Mouse (Mus musculus): ENCODE data around the gene Cldnd2. TPM values are rescaled to one million over a fixed set of nuclear protein-coding genes. Genes with fewer than 3 reads are reported as not detected.

Gene Cldnd2
- not detected for polyA plus RNA-seq (2017; shearing (Covaris generic))

DNA sequence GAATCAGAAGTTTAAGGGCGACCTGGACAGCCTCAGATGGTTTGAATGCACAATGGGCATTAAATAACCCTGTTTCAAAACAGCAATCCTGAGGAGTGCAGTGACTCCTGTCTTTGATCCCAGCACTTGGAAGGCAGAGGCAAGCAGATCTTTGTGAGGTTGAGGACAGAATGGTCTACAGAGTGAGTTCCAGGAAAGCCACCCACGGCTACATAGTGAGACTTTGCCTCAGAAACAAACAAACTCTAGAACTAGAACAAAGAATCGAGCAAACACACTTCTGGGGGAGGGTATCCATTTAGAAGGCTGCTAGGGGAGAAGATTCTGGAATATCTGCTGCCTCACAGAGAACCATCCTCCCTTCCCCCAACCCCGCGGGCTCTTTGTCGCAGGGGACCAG is at the start of gene Cldnd2:
Gene Cldnd2 (plus strand): TSS at position 301 of the 400 bp plus-strand sequence.

GRCm38 (mm10) chr7:43408131-43408553 is 32.4 kb upstream of the Cldnd2 start, which contains the start of gene Siglecg:
Gene Siglecg, plus strand, starts transcription at chr7:43408204.

DNA sequence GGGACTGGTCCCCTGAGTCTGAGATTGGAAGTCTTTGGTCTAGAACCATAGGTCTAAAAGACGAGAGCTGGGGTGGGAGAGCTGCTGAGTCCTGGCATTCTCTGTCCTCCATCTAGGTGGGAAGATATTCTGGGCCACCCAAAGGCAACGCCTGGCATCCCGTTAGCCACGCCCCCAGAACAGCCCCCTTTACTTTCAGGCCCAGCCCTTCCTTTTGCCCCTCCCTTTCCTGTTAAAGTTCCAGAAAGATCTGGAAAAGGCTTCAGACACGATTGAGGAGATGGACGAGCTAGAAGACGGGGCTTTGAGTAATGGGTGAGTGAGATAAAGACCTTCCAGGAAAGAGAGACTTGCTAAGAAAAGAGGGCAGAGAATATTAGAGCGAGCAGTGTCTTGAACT is 13.2 kb upstream of the Cldnd2 start, which contains the start of gene Lim2:
Gene Lim2 (plus strand): TSS at position 265 of the 400 bp plus-strand sequence.

DNA sequence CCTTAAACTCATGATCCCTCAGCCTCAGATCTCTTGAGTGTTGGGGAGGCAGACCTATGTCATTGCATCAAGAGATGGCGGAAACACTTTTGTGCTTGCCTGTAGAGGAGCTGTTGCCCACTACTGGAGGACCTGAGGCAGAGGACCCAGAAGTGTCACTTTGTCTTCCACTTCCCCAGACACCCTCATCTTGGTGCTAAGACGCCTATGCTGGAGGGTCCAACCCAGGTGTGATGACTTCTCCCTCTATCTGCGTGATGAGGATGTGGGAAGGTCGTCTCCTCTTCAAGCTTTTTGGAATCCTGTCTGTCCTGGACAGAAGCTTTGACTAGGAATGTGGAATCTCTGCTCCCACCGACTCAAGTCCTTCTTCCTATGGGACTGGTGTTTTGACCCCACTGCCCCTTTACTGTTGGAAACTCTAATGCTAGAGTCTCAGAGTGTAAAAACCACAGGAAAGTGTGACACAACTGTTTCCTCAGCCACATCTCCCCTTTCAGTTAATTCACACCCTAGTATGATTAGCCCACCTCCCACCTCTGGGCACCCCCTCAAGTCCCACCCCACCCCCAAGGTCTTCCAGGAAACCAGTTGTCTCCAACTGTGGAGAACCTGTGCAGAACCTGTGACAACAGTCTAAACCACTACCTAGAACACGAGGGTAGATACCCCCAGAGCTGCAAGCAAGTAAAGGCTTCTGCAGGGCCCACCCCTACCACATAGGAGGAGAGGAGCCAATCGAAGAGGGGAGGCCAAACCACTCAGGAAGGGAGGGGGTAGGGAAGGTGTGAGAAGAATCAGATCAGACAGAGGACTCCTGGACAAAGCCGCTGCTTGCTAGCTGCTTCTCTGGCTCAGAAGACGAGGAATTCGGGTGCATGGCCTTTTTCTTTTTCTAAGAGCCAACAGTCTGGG is 4.0 kb upstream of the Cldnd2 start, which contains the start of gene Nkg7:
Gene Nkg7 (plus strand): TSS at position 733 of the 915 bp plus-strand sequence.

GRCm38 (mm10) chr7:43443917-43444293 is 3.3 kb downstream of the Cldnd2 start, which contains the start of the genes Etfb and Gm45233:
Gene Etfb, plus strand, starts transcription at chr7:43444083.
Gene Gm45233, plus strand, starts transcription at chr7:43444128.

GRCm38 (mm10) chr7:43462851-43463250 is 22.3 kb downstream of the Cldnd2 start, which contains the start of gene Vsig10l:
Gene Vsig10l, plus strand, starts transcription at chr7:43463151.

DNA sequence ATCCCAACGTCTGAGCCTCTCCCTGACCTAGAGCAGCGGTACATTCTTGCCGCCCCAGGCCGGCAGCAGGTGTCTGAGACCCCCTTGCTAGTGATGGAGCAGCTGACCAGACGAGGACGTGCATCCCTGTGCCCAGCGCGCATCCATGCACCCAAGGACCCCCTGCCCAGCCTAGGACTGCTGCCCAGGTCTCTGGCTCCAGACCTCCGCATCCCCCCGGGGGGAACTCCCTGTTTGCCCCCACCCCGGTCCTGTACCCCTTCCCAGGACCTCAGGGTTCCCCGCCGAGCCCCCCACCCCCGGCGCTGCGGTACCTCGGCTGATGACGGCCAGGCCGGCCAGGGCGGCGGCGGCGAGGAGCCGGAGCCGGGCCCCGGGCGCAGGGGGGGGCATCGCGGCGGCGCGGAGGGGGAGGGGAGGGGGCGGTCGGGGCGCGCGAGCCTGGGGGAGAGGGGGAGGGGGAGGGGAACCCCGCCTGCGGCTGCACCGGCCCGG is 49.1 kb downstream of the Cldnd2 start, which contains the start of gene Iglon5:
Gene Iglon5 (minus strand): TSS at position 445 of the 495 bp plus-strand sequence.

Other genes with a start within 250 kb of the Cldnd2 start
- gene Zfp715, start 127.5 kb upstream of the Cldnd2 start, polyA plus RNA-seq (2017; shearing (Covaris generic)) = 22.9 TPM
- not detected for gene Siglecf, start 89.4 kb upstream of the Cldnd2 start, polyA plus RNA-seq (2017; shearing (Covaris generic))
- 0.57 TPM for gene Siglecg, start 32.6 kb upstream of the Cldnd2 start, polyA plus RNA-seq (2017; shearing (Covaris generic))
- not detected for gene Lim2, start 13.1 kb upstream of the Cldnd2 start, polyA plus RNA-seq (2017; shearing (Covaris generic))
- gene Nkg7, start 3.7 kb upstream of the Cldnd2 start, polyA plus RNA-seq (2017; shearing (Covaris generic)) = 110 TPM
- gene Etfb, start 3.3 kb downstream of the Cldnd2 start, polyA plus RNA-seq (2017; shearing (Covaris generic)) = 154 TPM
- gene Gm45233, start 3.3 kb downstream of the Cldnd2 start, polyA plus RNA-seq (2017; shearing (Covaris generic)) = not detected
- gene Vsig10l, start 22.4 kb downstream of the Cldnd2 start, polyA plus RNA-seq (2017; shearing (Covaris generic)) = 2.9 TPM
- gene Iglon5, start 49.3 kb downstream of the Cldnd2 start, polyA plus RNA-seq (2017; shearing (Covaris generic)) = 0.14 TPM
- not detected for gene 4931406B18Rik, start 65.2 kb downstream of the Cldnd2 start, polyA plus RNA-seq (2017; shearing (Covaris generic))
- gene Cd33, start 103.6 kb downstream of the Cldnd2 start, polyA plus RNA-seq (2017; shearing (Covaris generic)) = not detected
- 8.7 TPM for gene Zfp658, start 121.5 kb downstream of the Cldnd2 start, polyA plus RNA-seq (2017; shearing (Covaris generic))
- 16.0 TPM for gene Zfp719, start 138.8 kb downstream of the Cldnd2 start, polyA plus RNA-seq (2017; shearing (Covaris generic))
- gene Zfp819, start 166.4 kb downstream of the Cldnd2 start, polyA plus RNA-seq (2017; shearing (Covaris generic)) = not detected
- gene Ceacam18, start 193.9 kb downstream of the Cldnd2 start, polyA plus RNA-seq (2017; shearing (Covaris generic)) = not detected
- 0.93 TPM for gene Siglece, start 219.4 kb downstream of the Cldnd2 start, polyA plus RNA-seq (2017; shearing (Covaris generic))
- 3.1 TPM for gene Ctu1, start 231.2 kb downstream of the Cldnd2 start, polyA plus RNA-seq (2017; shearing (Covaris generic))
- gene Klk14, start 249.6 kb downstream of the Cldnd2 start, polyA plus RNA-seq (2017; shearing (Covaris generic)) = not detected